Mouse (Mus musculus): ENCODE measurements around the gene Clasp2.

DNA sequence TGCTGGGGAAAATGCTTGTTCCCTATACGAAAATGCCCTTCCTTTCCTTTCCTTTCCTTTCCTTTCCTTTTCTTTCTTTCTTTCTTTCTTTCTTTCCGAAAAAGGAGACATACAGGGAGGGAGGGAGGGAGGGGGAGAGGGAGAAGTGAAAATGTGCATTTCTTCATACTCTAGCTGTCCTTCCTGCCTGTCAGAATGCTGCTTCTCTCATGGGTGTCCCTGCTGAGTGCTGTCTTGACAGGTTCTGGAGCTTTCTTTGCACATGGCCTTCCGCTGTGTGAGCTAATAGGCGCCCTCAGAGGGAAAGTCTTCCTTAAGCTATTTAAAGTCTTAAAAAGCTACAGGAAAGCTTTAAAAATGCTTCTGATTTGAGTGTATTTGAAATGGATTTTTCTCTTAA is 95.7 kb downstream of the Clasp2 start:
- TF ChIP-seq CTCF (IDR thresholded peaks at IDR 0.05; ENCODE audit: insufficient read depth, low read length) (no peak), POLR2A (IDR thresholded peaks at IDR 0.05; ENCODE audit: borderline replicate concordance, extremely low read depth, low read depth, low read length) (no peak)
